ENCODE assay signal across 8 mouse cellular contexts in the genomic region with DNA sequence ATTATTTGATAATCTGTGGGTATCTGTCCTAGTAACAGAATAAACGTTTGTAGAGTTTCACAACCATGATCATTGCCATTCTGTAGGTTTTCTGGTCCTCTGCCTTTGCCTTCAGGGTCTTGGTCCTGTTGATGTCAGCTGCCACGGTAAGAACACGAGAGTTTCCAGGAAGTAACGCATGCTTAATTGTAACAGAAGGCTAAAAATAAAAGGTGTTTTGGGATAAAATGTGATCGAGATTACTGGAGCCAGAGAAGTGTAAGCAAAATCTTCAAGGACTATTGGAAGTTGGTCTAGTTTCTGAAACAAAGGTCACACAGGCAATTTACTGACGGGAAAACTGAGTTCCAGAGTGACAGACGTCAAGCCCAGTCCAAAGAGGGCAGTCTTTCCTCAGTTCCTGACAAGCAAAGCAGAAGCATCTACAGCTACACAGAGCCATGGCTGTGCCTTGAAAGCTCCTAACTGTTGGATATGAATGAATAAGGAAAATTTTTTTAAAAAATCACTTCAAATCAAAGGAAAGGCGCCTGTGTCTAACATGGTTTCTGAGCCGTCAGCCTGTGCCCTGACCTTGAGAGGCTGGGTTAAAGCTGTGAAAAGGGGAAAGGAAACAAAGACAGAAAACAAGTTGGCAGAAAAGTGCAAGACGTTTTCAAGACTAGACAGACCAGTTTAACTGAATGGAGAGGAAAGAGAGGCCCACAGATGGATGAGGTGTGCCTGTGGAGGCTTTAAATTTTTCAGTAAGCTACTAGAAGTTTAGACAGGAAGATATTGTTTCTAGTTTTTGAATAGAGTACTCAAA. TPM values are rescaled to one million over a fixed set of nuclear protein-coding genes. Genes with fewer than 3 reads are reported as not detected.
DNase-seq lines count a peak whose midpoint lies in the region; ATAC-seq and TF ChIP-seq lines count a peak whose summit lies in the region.

No protein-coding gene starts in this region.

- no peaks in the 10 kb centered on the region for H3K36me3 ChIP-seq in C2C12 (ENCODE audit: control insufficient read depth, insufficient read depth)
- 0 out of 2 replicates have a peak, but pooled peaks cover 4% of the 10 kb centered on the region for H3K36me3 ChIP-seq in liver, embryonic 12.5 days
- H3K36me3 ChIP-seq in stomach, postnatal 0 days (ENCODE audit: control insufficient read depth, insufficient read depth, low read length), result no peaks in the 10 kb centered on the region
- H3K36me3 ChIP-seq in hindbrain, embryonic 12.5 days, result no peaks in the 10 kb centered on the region

- no peaks in the 10 kb centered on the region for H3K79me3 ChIP-seq in C2C12 (ENCODE audit: low read depth)

- no peaks in the 10 kb centered on the region for H3K4me1 ChIP-seq in embryonic fibroblast, embryonic 13.5 days (ENCODE audit: control insufficient read depth, insufficient read depth, low read length)
- H3K4me1 ChIP-seq in liver, embryonic 12.5 days, result peaks cover 69% of the 10 kb centered on the region
- H3K4me1 ChIP-seq in stomach, postnatal 0 days (replicated peaks; ENCODE audit: control insufficient read depth, insufficient read depth), result no peaks in the 10 kb centered on the region
- H3K4me1 ChIP-seq in hindbrain, embryonic 12.5 days, result no peaks in the 10 kb centered on the region

- TF ChIP-seq POLR2A in embryonic fibroblast, embryonic 13.5 days (IDR thresholded peaks at IDR 0.05; ENCODE audit: low read depth, low read length), result no peak

- peak; percentile 31 for TF ChIP-seq CTCF in C2C12 (IDR thresholded peaks at IDR 0.05; ENCODE audit: control insufficient read depth, insufficient read depth, insufficient read length)
- TF ChIP-seq CTCF in embryonic fibroblast, embryonic 13.5 days (IDR thresholded peaks at IDR 0.05; ENCODE audit: borderline replicate concordance, insufficient read depth, low read length), result peak; percentile 6; the same call in 1 of the 2 replicates
- peak; percentile 67 for TF ChIP-seq CTCF in stomach, postnatal 0 days (IDR thresholded peaks at IDR 0.05; ENCODE audit: low read depth)

- H3K27me3 ChIP-seq in C2C12 (ENCODE audit: control insufficient read depth, insufficient read depth, insufficient read length), result no peaks in the 10 kb centered on the region
- H3K27me3 ChIP-seq in liver, embryonic 12.5 days (replicated peaks), result no peaks in the 10 kb centered on the region
- H3K27me3 ChIP-seq in stomach, postnatal 0 days (ENCODE audit: control insufficient read depth, insufficient read depth, low read length), result no peaks in the 10 kb centered on the region
- no peaks in the 10 kb centered on the region for H3K27me3 ChIP-seq in hindbrain, embryonic 12.5 days

- no peak for TF ChIP-seq EP300 in stomach, postnatal 0 days (optimal IDR thresholded peaks at IDR 0.05)

- ATAC-seq in liver, embryonic 12.5 days, result no peak
- ATAC-seq in stomach, postnatal 0 days (ENCODE audit: low FRiP score, low TSS enrichment), result peak; percentile 40; the same call in 1 of the 2 replicates
- no peak for ATAC-seq in hindbrain, embryonic 12.5 days (ENCODE audit: low FRiP score)

- no peak overlapping the region for H3K27ac ChIP-seq in embryonic fibroblast, embryonic 13.5 days (ENCODE audit: insufficient read depth, low read length)
- H3K27ac ChIP-seq in liver, embryonic 12.5 days, result peak overlapping the region; percentile 98
- H3K27ac ChIP-seq in stomach, postnatal 0 days (replicated peaks), result peak overlapping the region; percentile 69
- no peak overlapping the region for H3K27ac ChIP-seq in hindbrain, embryonic 12.5 days

- peak; percentile 35 for DNase-seq in embryo, embryonic 10 days (ENCODE audit: low spot score)
- DNase-seq in embryo, embryonic 10.5 days (ENCODE audit: low spot score), result no peak
- DNase-seq in stomach, postnatal 0 days (ENCODE audit: low spot score), result peak; percentile 22
- DNase-seq in layer of hippocampus, postnatal 36 days, result no peak

- H3K79me2 ChIP-seq in C2C12 (ENCODE audit: control insufficient read depth, insufficient read depth), result no peaks in the 10 kb centered on the region

- H3K9me3 ChIP-seq in liver, embryonic 12.5 days (replicated peaks), result no peaks in the 10 kb centered on the region; the same call in 1 of the 2 replicates
- no peaks in the 10 kb centered on the region for H3K9me3 ChIP-seq in stomach, postnatal 0 days (ENCODE audit: control insufficient read depth, low read length)
- H3K9me3 ChIP-seq in hindbrain, embryonic 12.5 days (replicated peaks), result no peaks in the 10 kb centered on the region

- 34% methylated on average over 10 of the region's 10 CpGs for WGBS in liver, embryonic 12.5 days (ENCODE audit: insufficient replicate concordance)
- 35% methylated on average over 10 of the region's 10 CpGs for WGBS in stomach, postnatal 0 days
- 50% methylated on average over 10 of the region's 10 CpGs for WGBS in hindbrain, embryonic 12.5 days

- no peak overlapping the region for H3K4me3 ChIP-seq in C2C12 (ENCODE audit: insufficient read depth, poor library complexity, severe bottlenecking)
- H3K4me3 ChIP-seq in embryonic fibroblast, embryonic 13.5 days (ENCODE audit: insufficient read depth, low read length), result no peak overlapping the region
- H3K4me3 ChIP-seq in liver, embryonic 12.5 days, result no peak overlapping the region
- H3K4me3 ChIP-seq in stomach, postnatal 0 days (ENCODE audit: low read depth, low read length), result no peak overlapping the region
- H3K4me3 ChIP-seq in hindbrain, embryonic 12.5 days, result no peak overlapping the region

- H3ac ChIP-seq in C2C12 (ENCODE audit: control insufficient read depth, insufficient read length, low read depth), result no peak overlapping the region

- peak overlapping the region; percentile 36 for H3K4me2 ChIP-seq in liver, embryonic 12.5 days
- H3K4me2 ChIP-seq in stomach, postnatal 0 days (replicated peaks; ENCODE audit: low read depth), result no peak overlapping the region
- no peak overlapping the region for H3K4me2 ChIP-seq in hindbrain, embryonic 12.5 days (replicated peaks)

- H3K9ac ChIP-seq in liver, embryonic 12.5 days, result peak overlapping the region; percentile 23; the same call in 1 of the 2 replicates
- no peak overlapping the region for H3K9ac ChIP-seq in stomach, postnatal 0 days (ENCODE audit: low read length)
- H3K9ac ChIP-seq in hindbrain, embryonic 12.5 days, result no peak overlapping the region

TF ChIP-seq in C2C12, 6 proteins besides CTCF, POLR2A, EP300 and RAD21:
- TF ChIP-seq MYOG (IDR thresholded peaks at IDR 0.05; ENCODE audit: control insufficient read depth, extremely low read depth, insufficient read length) (no peak), MYOD1 (IDR thresholded peaks at IDR 0.05; ENCODE audit: control insufficient read depth, insufficient read length, low read depth) (no peak), MAX (IDR thresholded peaks at IDR 0.05) (no peak), USF1 (IDR thresholded peaks at IDR 0.05; ENCODE audit: low read depth) (no peak), FOSL1 (IDR thresholded peaks at IDR 0.05; ENCODE audit: insufficient read depth, low read length, poor library complexity, severe bottlenecking) (no peak), CEBPB (IDR thresholded peaks at IDR 0.05; ENCODE audit: low read depth) (no peak)

RNA-seq across cellular contexts. Expression of gene Adam10, which starts 6.8 kb away (rescaled TPM):
- polyA plus RNA-seq in C2C12 (2012; fragmentation: generic; extraction: Trizol), result 20.6 TPM
- 123 and 125 TPM in 2 replicates for polyA plus RNA-seq in embryonic fibroblast, embryonic 13.5 days (2011; ENCODE audit: insufficient read length, low read depth, missing spikeins)
- 101 and 107 TPM in 2 replicates for polyA plus RNA-seq in liver, embryonic 12.5 days (2016; fragmentation: Nextera tagmentation; extraction: Ambion mirVana)
- 48.1 and 48.2 TPM in 2 replicates for polyA plus RNA-seq in stomach, postnatal 0 days (2015; fragmentation: Nextera tagmentation; extraction: Ambion mirVana)
- 10 to 100 TPM; 67.5 to 68.7 TPM for total RNA-seq in layer of hippocampus, postnatal 36 days (2021)
- 88.4 and 99.7 TPM in 2 replicates for polyA plus RNA-seq in hindbrain, embryonic 12.5 days (2016; fragmentation: Nextera tagmentation; extraction: Ambion mirVana)

RNA-seq across cellular contexts. Expression of gene Mindy2, which starts 15.0 kb away (rescaled TPM):
- polyA plus RNA-seq in C2C12 (2012; fragmentation: generic; extraction: Trizol), result 1.3 TPM
- 12.3 and 13.2 TPM in 2 replicates for polyA plus RNA-seq in embryonic fibroblast, embryonic 13.5 days (2011; ENCODE audit: insufficient read length, low read depth, missing spikeins)
- 28.9 and 29.6 TPM in 2 replicates for polyA plus RNA-seq in liver, embryonic 12.5 days (2016; fragmentation: Nextera tagmentation; extraction: Ambion mirVana)
- polyA plus RNA-seq in stomach, postnatal 0 days (2015; fragmentation: Nextera tagmentation; extraction: Ambion mirVana), result 11.8 and 12.5 TPM in 2 replicates
- 10 to 100 TPM; 33.9 to 35.3 TPM for total RNA-seq in layer of hippocampus, postnatal 36 days (2021)
- polyA plus RNA-seq in hindbrain, embryonic 12.5 days (2016; fragmentation: Nextera tagmentation; extraction: Ambion mirVana), result 21.5 and 23.5 TPM in 2 replicates

RNA-seq across cellular contexts. Expression of gene Gm10642, which starts 15.9 kb away (rescaled TPM):
- 0.02 TPM for polyA plus RNA-seq in C2C12 (2012; fragmentation: generic; extraction: Trizol)
- polyA plus RNA-seq in embryonic fibroblast, embryonic 13.5 days (2011; ENCODE audit: insufficient read length, low read depth, missing spikeins), result not detected in 2 replicates
- polyA plus RNA-seq in liver, embryonic 12.5 days (2016; fragmentation: Nextera tagmentation; extraction: Ambion mirVana), result 1.5 and 1.6 TPM in 2 replicates
- 2.0 and 2.6 TPM in 2 replicates for polyA plus RNA-seq in stomach, postnatal 0 days (2015; fragmentation: Nextera tagmentation; extraction: Ambion mirVana)
- total RNA-seq in layer of hippocampus, postnatal 36 days (2021), result 1 to 10 TPM in 1 of 2 experiments, under 1 TPM in 1; 0.62 to 1.2 TPM
- polyA plus RNA-seq in hindbrain, embryonic 12.5 days (2016; fragmentation: Nextera tagmentation; extraction: Ambion mirVana), result 0.49 and 0.82 TPM in 2 replicates

Comparison
In these comparisons a context has a peak if more than half of its experiments do, and no peak if none do; other contexts are left out.
1. DNase-seq: peak in embryo, embryonic 10 days (single experiment) and stomach, postnatal 0 days (single experiment); none in embryo, embryonic 10.5 days (single experiment) and layer of hippocampus, postnatal 36 days (0 of 2).
2. CTCF ChIP-seq: peak in every context shown above with its lines; median percentile 67 in stomach, postnatal 0 days; 31 in C2C12; 6 in embryonic fibroblast, embryonic 13.5 days.
3. H3K27ac ChIP-seq: peak in liver, embryonic 12.5 days (single experiment) and stomach, postnatal 0 days (single experiment); none in embryonic fibroblast, embryonic 13.5 days (single experiment) and hindbrain, embryonic 12.5 days (single experiment).